Comparison of ENCODE assay signal across 8 mouse cellular contexts in the genomic region with DNA sequence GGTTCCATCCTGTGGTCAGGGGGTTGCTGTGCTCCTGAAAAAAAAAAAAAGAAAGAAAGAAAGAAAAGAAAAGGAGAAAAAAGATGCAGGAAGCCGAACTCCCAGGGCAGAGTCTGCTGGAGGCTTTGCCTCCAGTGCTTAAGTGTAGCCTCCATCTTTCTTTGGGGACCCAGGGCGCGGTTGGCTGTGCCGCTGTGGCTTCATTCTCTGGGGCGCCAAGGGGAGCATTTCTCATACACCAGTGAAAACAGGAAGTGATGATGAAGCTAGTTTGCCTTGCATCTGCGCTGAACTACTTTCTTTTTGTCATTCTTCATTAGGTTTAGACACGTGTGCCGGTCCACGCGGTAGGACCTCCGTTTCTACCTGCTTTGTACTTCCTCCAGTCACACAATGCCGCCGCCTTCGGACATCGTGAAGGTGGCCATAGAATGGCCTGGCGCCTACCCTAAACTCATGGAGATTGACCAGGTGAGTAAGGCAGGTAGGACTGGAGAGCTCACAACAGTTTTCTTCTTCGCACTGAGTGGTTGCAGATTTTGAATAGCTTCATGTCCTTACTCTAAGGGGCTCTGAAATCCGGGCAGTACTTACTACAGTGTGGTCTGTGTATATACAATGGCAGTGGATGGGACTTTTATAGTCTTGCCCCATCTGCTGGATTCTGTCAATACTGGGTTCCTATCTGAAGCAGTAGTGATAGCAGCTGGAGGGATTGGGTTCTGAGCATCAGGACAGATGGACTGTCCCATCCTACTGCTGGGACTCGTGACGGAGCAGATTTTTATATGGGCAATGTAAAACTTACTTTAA.
DNase-seq lines count a peak whose midpoint lies in the region; ATAC-seq and TF ChIP-seq lines count a peak whose summit lies in the region.

No protein-coding gene starts in this region.

- H3K9ac ChIP-seq in ES-E14 (ENCODE audit: insufficient read depth, low read depth, low read length, poor library complexity, severe bottlenecking), result peak overlapping the region; percentile 59

- in situ Hi-C loops in ES-E14 (cut with MboI; ENCODE audit: low sequenced_read_pairs in 2 of 2, unreplicated experiment in 2 of 2), result loop anchor here in 1 of 2 experiments (10.0 kb wide), 1 partner anchor 90 kb away; the partner anchor contains the start of gene Elmo1

- H3K27ac ChIP-seq in ES-E14 (ENCODE audit: insufficient read depth, low read depth, low read length, poor library complexity, severe bottlenecking), result peak overlapping the region; percentile 34; the same call in 1 of the 2 replicates

- H3K36me3 ChIP-seq in ES-E14 (ENCODE audit: control insufficient read depth, insufficient read depth, low read length, poor library complexity, severe bottlenecking), result peaks cover 4% of the 10 kb centered on the region; the same call in 1 of the 2 replicates

- peaks cover 7 to 31% of the 10 kb centered on the region in 2 experiments for H3K4me1 ChIP-seq in ES-E14 (ENCODE audit: control insufficient read depth in 2 of 2, insufficient read depth in 2 of 2, low read length in 2 of 2, poor library complexity in 1 of 2)

- intact Hi-C loops in left cerebral cortex, postnatal 36 days (cut with DNase I), result no loop called here

- H3K9me3 ChIP-seq in ES-E14 (ENCODE audit: control insufficient read depth, insufficient read depth, low read depth, low read length), result no peaks in the 10 kb centered on the region

- peak overlapping the region; percentile 24 to 44 for H3K4me3 ChIP-seq in ES-E14 (ENCODE audit: insufficient read depth in 1 of 2, low read depth in 1 of 2, low read length in 2 of 2, poor library complexity in 1 of 2, severe bottlenecking in 1 of 2)

- DNase-seq in CD4-positive helper T cell, adult 2 months (ENCODE audit: low read depth, low spot score), result peak; percentile 92
- DNase-seq in ES-E14 (ENCODE audit: low read depth, low spot score) (no peak), adipocyte (ENCODE audit: low spot score) (no peak)
- DNase-seq in kidney, postnatal 4 days, result peak; percentile 14 to 30
- DNase-seq in left cerebral cortex, postnatal 36 days (ENCODE audit: low spot score in 2 of 2), result no peak
- no peak for DNase-seq in cerebellum, adult 9-10 months

- peak; percentile 81 for ATAC-seq in monocyte, adult 5-6 weeks (replicated peaks; ENCODE audit: insufficient number of reproducible peaks, low FRiP score, low TSS enrichment, poor library complexity, severe bottlenecking)
- ATAC-seq in erythroid progenitor cell, adult 5-6 weeks (replicated peaks; ENCODE audit: low FRiP score, poor library complexity, severe bottlenecking), result no peak

TF ChIP-seq in ES-E14, 5 proteins besides CTCF, POLR2A, EP300 and RAD21:
- TF ChIP-seq ZNF384 (IDR thresholded peaks at IDR 0.05; ENCODE audit: low read depth, low read length), result no peak
- TF ChIP-seq ZC3H11A (IDR thresholded peaks at IDR 0.05; ENCODE audit: borderline replicate concordance, low read depth, low read length), result no peak
- no peak for TF ChIP-seq HCFC1 (IDR thresholded peaks at IDR 0.05; ENCODE audit: borderline replicate concordance, insufficient read depth, low read length)
- no peak for TF ChIP-seq CHD2 (IDR thresholded peaks at IDR 0.05; ENCODE audit: low read depth, low read length)
- no peak for TF ChIP-seq MAFK (IDR thresholded peaks at IDR 0.05; ENCODE audit: insufficient read depth, low read depth, low read length)

Comparison
In these comparisons a context has a peak if more than half of its experiments do, and no peak if none do; other contexts are left out.
1. DNase-seq: peak in CD4-positive helper T cell, adult 2 months (single experiment) and kidney, postnatal 4 days (2 of 2); none in ES-E14 (single experiment), adipocyte (single experiment), left cerebral cortex, postnatal 36 days (0 of 2) and cerebellum, adult 9-10 months (single experiment).